Mouse (Mus musculus): ENCODE results near the gene Boc. TPM values are rescaled to one million over a fixed set of nuclear protein-coding genes. Genes with fewer than 3 reads are reported as not detected.

Gene Boc
- polyA plus RNA-seq, 1 experiment: 8.5 TPM

DNA sequence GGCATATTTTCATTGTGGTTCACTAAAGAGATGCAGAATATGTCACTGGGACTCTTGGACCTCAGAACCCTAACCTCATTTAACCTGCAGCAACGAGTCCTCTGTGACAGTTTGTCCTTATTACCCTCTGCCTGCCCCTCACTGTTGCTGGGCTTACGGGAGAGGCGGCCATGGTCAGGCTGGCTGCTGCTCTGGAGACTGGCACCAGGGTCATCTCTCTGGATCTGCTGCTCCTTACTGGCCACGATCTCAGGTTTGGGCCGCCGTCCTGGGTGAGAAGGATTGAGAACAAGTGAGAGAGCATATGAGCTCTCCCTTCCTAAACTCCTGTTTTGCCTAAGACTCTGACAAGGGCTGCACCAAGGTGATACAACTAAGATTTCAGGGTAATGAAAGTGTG lies 66.5 kb downstream of the Boc start:
- DNase-seq: no peak
- Histone ChIP-seq H3K36me3 (ENCODE audit: control insufficient read depth, insufficient read depth, low read length) (no peaks in the 10 kb centered on the region), H3K4me1 (ENCODE audit: control insufficient read depth, insufficient read depth, low read length) (0 out of 2 replicates have a peak, but pooled peaks cover 3% of the 10 kb centered on the region), H3K4me3 (ENCODE audit: insufficient read depth, low read depth, low read length) (no peak overlapping the region), H3K27me3 (replicated peaks; ENCODE audit: control insufficient read depth, insufficient read depth, low read length) (no peaks in the 10 kb centered on the region), H3K27ac (ENCODE audit: insufficient read depth, low read depth, low read length) (no peak overlapping the region)
- 89% methylated on average over 6 of the region's 6 CpGs for WGBS
- TF ChIP-seq POLR2A (IDR thresholded peaks at IDR 0.05; ENCODE audit: low read depth, low read length) (no peak), CTCF (conservative IDR thresholded peaks at IDR 0.05; ENCODE audit: insufficient read depth, insufficient read length, low read depth, low read length) (no peak)

DNA sequence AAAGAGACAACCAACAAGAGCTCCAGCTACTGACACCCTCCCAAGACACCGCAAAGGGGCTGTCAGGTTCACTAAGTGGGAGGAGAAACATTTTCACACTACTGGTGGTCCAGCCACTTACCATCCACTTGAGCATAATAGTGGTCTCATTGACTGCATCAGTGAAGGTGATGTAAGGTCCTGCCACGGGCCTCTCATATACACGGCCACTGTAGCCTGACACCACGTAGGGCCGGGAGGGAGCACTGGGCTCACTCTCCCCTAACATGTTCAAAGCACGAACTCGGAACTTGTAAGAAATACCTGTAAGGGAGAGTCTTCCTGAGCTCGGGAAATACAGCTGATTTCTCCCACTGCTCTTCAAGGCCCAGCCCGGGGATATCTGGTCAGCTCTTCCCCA lies 67.6 kb downstream of the Boc start:
- TF ChIP-seq POLR2A (IDR thresholded peaks at IDR 0.05; ENCODE audit: low read depth, low read length) (no peak), CTCF (conservative IDR thresholded peaks at IDR 0.05; ENCODE audit: insufficient read depth, insufficient read length, low read depth, low read length) (no peak)
- no peak overlapping the region for H3K4me3 ChIP-seq (ENCODE audit: insufficient read depth, low read depth, low read length)
- H3K27ac ChIP-seq (ENCODE audit: insufficient read depth, low read depth, low read length): no peak overlapping the region
- H3K36me3 ChIP-seq (ENCODE audit: control insufficient read depth, insufficient read depth, low read length): no peaks in the 10 kb centered on the region
- no peak for DNase-seq
- H3K27me3 ChIP-seq (replicated peaks; ENCODE audit: control insufficient read depth, insufficient read depth, low read length): no peaks in the 10 kb centered on the region
- 81% methylated on average over 9 of the region's 9 CpGs for WGBS
- 0 out of 2 replicates have a peak, but pooled peaks cover 3% of the 10 kb centered on the region for H3K4me1 ChIP-seq (ENCODE audit: control insufficient read depth, insufficient read depth, low read length)

- H3K36me3 ChIP-seq (ENCODE audit: control insufficient read depth, insufficient read depth, low read length): no peaks in the 10 kb centered on the region
These were observed 71.5 kb downstream of the Boc start for GRCm38 (mm10) chr16:44487194-44487593.

GRCm38 (mm10) chr16:44486612-44487011 lies 72.1 kb downstream of the Boc start:
- Histone ChIP-seq H3K36me3 (ENCODE audit: control insufficient read depth, insufficient read depth, low read length) (no peaks in the 10 kb centered on the region), H3K27ac (ENCODE audit: insufficient read depth, low read depth, low read length) (no peak overlapping the region), H3K4me3 (ENCODE audit: insufficient read depth, low read depth, low read length) (no peak overlapping the region), H3K27me3 (replicated peaks; ENCODE audit: control insufficient read depth, insufficient read depth, low read length) (no peaks in the 10 kb centered on the region), H3K4me1 (ENCODE audit: control insufficient read depth, insufficient read depth, low read length) (no peaks in the 10 kb centered on the region)
- 90% methylated on average over 9 of the region's 9 CpGs for WGBS
- no peak for DNase-seq
- no peak for TF ChIP-seq CTCF (conservative IDR thresholded peaks at IDR 0.05; ENCODE audit: insufficient read depth, insufficient read length, low read depth, low read length)
- no peak for TF ChIP-seq POLR2A (IDR thresholded peaks at IDR 0.05; ENCODE audit: low read depth, low read length)

More at GRCm38 (mm10) chr16:44487194-44487593, 71.5 kb downstream of the Boc start:
- no peak overlapping the region for H3K27ac ChIP-seq (ENCODE audit: insufficient read depth, low read depth, low read length)
- H3K4me1 ChIP-seq (ENCODE audit: control insufficient read depth, insufficient read depth, low read length): no peaks in the 10 kb centered on the region
- WGBS: 84% methylated on average over 13 of the region's 13 CpGs
- no peak for DNase-seq
- H3K4me3 ChIP-seq (ENCODE audit: insufficient read depth, low read depth, low read length): no peak overlapping the region
- no peaks in the 10 kb centered on the region for H3K27me3 ChIP-seq (replicated peaks; ENCODE audit: control insufficient read depth, insufficient read depth, low read length)
- no peak for TF ChIP-seq POLR2A (IDR thresholded peaks at IDR 0.05; ENCODE audit: low read depth, low read length)
- no peak for TF ChIP-seq CTCF (conservative IDR thresholded peaks at IDR 0.05; ENCODE audit: insufficient read depth, insufficient read length, low read depth, low read length)

DNA sequence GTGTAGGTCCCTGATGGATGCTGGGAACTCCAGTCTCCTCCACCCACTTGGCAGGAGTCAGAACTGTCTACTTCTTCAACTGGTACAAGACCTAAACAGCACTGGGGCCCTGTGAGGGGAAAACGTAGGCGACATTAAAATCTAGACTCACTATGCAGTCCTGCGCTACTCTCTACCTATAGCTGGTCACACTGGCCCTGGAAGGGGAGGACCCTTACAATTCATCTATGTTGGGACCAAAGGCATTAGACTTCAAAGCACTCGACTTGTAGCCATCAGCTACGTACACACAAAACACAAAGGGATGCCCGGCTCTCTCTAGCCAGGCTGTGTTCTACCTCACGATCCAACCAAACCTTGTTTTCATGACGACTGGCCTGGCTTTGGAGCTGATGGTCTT lies 73.0 kb downstream of the Boc start:
- no peak overlapping the region for H3K27ac ChIP-seq (ENCODE audit: insufficient read depth, low read depth, low read length)
- H3K36me3 ChIP-seq (ENCODE audit: control insufficient read depth, insufficient read depth, low read length): no peaks in the 10 kb centered on the region
- WGBS: 87% methylated on average over 8 of the region's 8 CpGs
- DNase-seq: no peak
- TF ChIP-seq POLR2A (IDR thresholded peaks at IDR 0.05; ENCODE audit: low read depth, low read length) (no peak), CTCF (conservative IDR thresholded peaks at IDR 0.05; ENCODE audit: insufficient read depth, insufficient read length, low read depth, low read length) (no peak)
- H3K4me3 ChIP-seq (ENCODE audit: insufficient read depth, low read depth, low read length): no peak overlapping the region
- no peaks in the 10 kb centered on the region for H3K27me3 ChIP-seq (replicated peaks; ENCODE audit: control insufficient read depth, insufficient read depth, low read length)
- no peaks in the 10 kb centered on the region for H3K4me1 ChIP-seq (ENCODE audit: control insufficient read depth, insufficient read depth, low read length)

DNA sequence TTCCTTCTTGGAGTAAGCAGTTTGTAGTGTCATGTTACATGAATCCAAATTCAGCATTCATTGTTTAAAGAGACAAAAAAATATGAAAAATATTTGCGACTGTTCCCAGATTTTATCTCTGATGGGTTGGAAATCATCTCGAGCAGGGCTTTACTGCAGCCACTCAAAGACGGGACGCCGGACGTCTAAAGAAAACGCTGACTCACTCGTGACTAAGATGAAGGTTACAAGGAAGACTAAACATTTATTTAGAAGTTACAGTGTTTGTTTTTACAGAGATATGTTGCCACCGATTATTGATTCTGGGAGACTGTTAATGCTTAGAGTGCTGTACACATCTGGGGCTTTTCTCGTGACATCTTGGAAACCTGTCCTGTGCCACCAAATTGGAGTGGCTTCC lies 73.9 kb downstream of the Boc start:
- peak; percentile 27 for DNase-seq
- TF ChIP-seq CTCF (conservative IDR thresholded peaks at IDR 0.05; ENCODE audit: insufficient read depth, insufficient read length, low read depth, low read length) (no peak), POLR2A (IDR thresholded peaks at IDR 0.05; ENCODE audit: low read depth, low read length) (no peak)
- H3K36me3 ChIP-seq (ENCODE audit: control insufficient read depth, insufficient read depth, low read length): no peaks in the 10 kb centered on the region
- H3K27me3 ChIP-seq (replicated peaks; ENCODE audit: control insufficient read depth, insufficient read depth, low read length): no peaks in the 10 kb centered on the region
- H3K4me3 ChIP-seq (ENCODE audit: insufficient read depth, low read depth, low read length): no peak overlapping the region
- no peaks in the 10 kb centered on the region for H3K4me1 ChIP-seq (ENCODE audit: control insufficient read depth, insufficient read depth, low read length)
- WGBS: 58% methylated on average over 10 of the region's 10 CpGs
- H3K27ac ChIP-seq (ENCODE audit: insufficient read depth, low read depth, low read length): 0 out of 2 replicates have a peak overlapping the region, but pooled peaks have one; percentile 18

DNA sequence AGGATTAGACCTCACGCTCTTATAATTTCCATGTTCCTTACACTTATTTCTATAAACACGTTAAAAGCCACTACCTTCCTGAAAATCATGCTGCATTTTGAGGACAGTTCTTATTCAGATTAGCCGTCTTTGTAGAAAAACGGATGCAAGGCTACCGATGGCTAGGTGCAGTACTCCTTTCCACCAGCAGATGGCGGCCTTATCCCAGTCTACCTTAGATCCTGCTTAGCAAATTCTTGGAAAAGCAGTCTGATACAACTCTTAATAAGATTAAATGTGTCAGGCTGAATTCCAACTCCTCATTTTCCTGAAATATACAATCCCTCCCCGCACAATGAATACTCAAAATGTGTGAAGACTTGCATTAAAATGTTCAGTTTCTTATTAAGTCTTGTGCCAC lies 74.6 kb downstream of the Boc start:
- no peaks in the 10 kb centered on the region for H3K36me3 ChIP-seq (ENCODE audit: control insufficient read depth, insufficient read depth, low read length)

More for the DNA sequence above, 74.6 kb downstream of the Boc start:
- 4% methylated on average over 7 of the region's 7 CpGs for WGBS
- TF ChIP-seq POLR2A (IDR thresholded peaks at IDR 0.05; ENCODE audit: low read depth, low read length) (no peak), CTCF (conservative IDR thresholded peaks at IDR 0.05; ENCODE audit: insufficient read depth, insufficient read length, low read depth, low read length) (peak; percentile 93)
- H3K27ac ChIP-seq (ENCODE audit: insufficient read depth, low read depth, low read length): 0 out of 2 replicates have a peak overlapping the region, but pooled peaks have one; percentile 18
- no peaks in the 10 kb centered on the region for H3K4me1 ChIP-seq (ENCODE audit: control insufficient read depth, insufficient read depth, low read length)
- H3K27me3 ChIP-seq (replicated peaks; ENCODE audit: control insufficient read depth, insufficient read depth, low read length): no peaks in the 10 kb centered on the region
- peak; percentile 85 for DNase-seq
- no peak overlapping the region for H3K4me3 ChIP-seq (ENCODE audit: insufficient read depth, low read depth, low read length)
